In genomic region chr3:81922910-81923309, GRCm38 (mm10) we compare ENCODE assay signal across 10 mouse cellular contexts. TPM values are rescaled to one million over a fixed set of nuclear protein-coding genes. Genes with fewer than 3 reads are reported as not detected.
DNase-seq lines count a peak whose midpoint lies in the region; ATAC-seq and TF ChIP-seq lines count a peak whose summit lies in the region.
"Had no signal": no experiment of that assay in that cellular context is flagged by ENCODE, and none has a peak within 500 bp of the region (broad histone marks: within the 10 kb centered on the region; RNA-seq: fewer than 3 reads in every experiment).

No protein-coding gene starts in this region.

- no peak overlapping the region for H3K4me3 ChIP-seq in intestine, postnatal 0 days (ENCODE audit: low read depth, low read length)
- no peak overlapping the region for H3K4me3 ChIP-seq in stomach, embryonic 14.5 days (ENCODE audit: low read depth, low read length)

- H3K27me3 ChIP-seq in intestine, postnatal 0 days (replicated peaks; ENCODE audit: control insufficient read depth, insufficient read depth, low read length), result no peaks in the 10 kb centered on the region
- no peaks in the 10 kb centered on the region for H3K27me3 ChIP-seq in stomach, embryonic 14.5 days (ENCODE audit: control insufficient read depth, insufficient read depth, low read length)

- no peaks in the 10 kb centered on the region for H3K9me3 ChIP-seq in intestine, postnatal 0 days (ENCODE audit: control insufficient read depth)
- H3K9me3 ChIP-seq in stomach, embryonic 14.5 days (ENCODE audit: control insufficient read depth, low read depth, low read length), result no peaks in the 10 kb centered on the region

- 0 out of 2 replicates have a peak, but pooled peaks have one; percentile 23 for TF ChIP-seq CTCF in intestine, postnatal 0 days (IDR thresholded peaks at IDR 0.05; ENCODE audit: low read depth)

- peak; percentile 24 for DNase-seq in embryo, embryonic 10 days (ENCODE audit: low spot score)
- no peak for DNase-seq in embryo, embryonic 9.5 days (ENCODE audit: extremely low spot score)
- peak; percentile 7 for DNase-seq in thymus, postnatal 14 days
- no peak for DNase-seq in thymus, postnatal 10 days (ENCODE audit: low spot score in 2 of 2)
- no peak for DNase-seq in thymus, postnatal 4 days
- DNase-seq in layer of hippocampus, adult 11-12 months (ENCODE audit: low spot score), result no peak

- WGBS in intestine, postnatal 0 days, result 30% methylated on average over 4 of the region's 4 CpGs
- 40% methylated on average over 4 of the region's 4 CpGs for WGBS in stomach, embryonic 14.5 days

- peak; percentile 41; the same call in 1 of the 2 replicates for ATAC-seq in intestine, postnatal 0 days
- peak; percentile 96 for ATAC-seq in stomach, embryonic 14.5 days (ENCODE audit: insufficient number of reproducible peaks, insufficient read depth, low FRiP score, low read depth)

- H3K27ac ChIP-seq in intestine, postnatal 0 days (ENCODE audit: low read depth, low read length), result no peak overlapping the region
- H3K27ac ChIP-seq in stomach, embryonic 14.5 days (ENCODE audit: low read length), result no peak overlapping the region

- H3K36me3 ChIP-seq in intestine, postnatal 0 days (ENCODE audit: control insufficient read depth, insufficient read depth), result no peaks in the 10 kb centered on the region
- H3K36me3 ChIP-seq in stomach, embryonic 14.5 days (ENCODE audit: control insufficient read depth, insufficient read depth, low read length), result no peaks in the 10 kb centered on the region

- no peak overlapping the region for H3K9ac ChIP-seq in intestine, postnatal 0 days (ENCODE audit: low read depth, low read length)
- H3K9ac ChIP-seq in stomach, embryonic 14.5 days (replicated peaks; ENCODE audit: low read depth, low read length), result no peak overlapping the region

- no peak overlapping the region for H3K4me2 ChIP-seq in intestine, postnatal 0 days (replicated peaks; ENCODE audit: low read depth)
- no peak overlapping the region for H3K4me2 ChIP-seq in stomach, embryonic 14.5 days (replicated peaks; ENCODE audit: low read depth, low read length)

- H3K4me1 ChIP-seq in intestine, postnatal 0 days (replicated peaks; ENCODE audit: control insufficient read depth, insufficient read depth, low read length), result no peaks in the 10 kb centered on the region
- peaks cover 2% of the 10 kb centered on the region; the same call in 1 of the 2 replicates for H3K4me1 ChIP-seq in stomach, embryonic 14.5 days (ENCODE audit: control insufficient read depth, insufficient read depth, low read length)

RNA-seq across cellular contexts. Expression of gene Ctso, which starts 9.5 kb away (rescaled TPM):
- polyA plus RNA-seq in intestine, postnatal 0 days (2015; fragmentation: Nextera tagmentation; extraction: Ambion mirVana), result 51.9 and 60.9 TPM in 2 replicates
- 19.6 and 20.9 TPM in 2 replicates for polyA plus RNA-seq in stomach, embryonic 14.5 days (2014; fragmentation: Nextera tagmentation; extraction: Ambion mirVana)

RNA-seq across cellular contexts. Expression of gene Tdo2, which starts 53.1 kb away (rescaled TPM):
- polyA plus RNA-seq in intestine, postnatal 0 days (2015; fragmentation: Nextera tagmentation; extraction: Ambion mirVana), result 0.68 and 1.0 TPM in 2 replicates
- polyA plus RNA-seq in stomach, embryonic 14.5 days (2014; fragmentation: Nextera tagmentation; extraction: Ambion mirVana), result 1.0 TPM in 2 replicates
- polyA plus RNA-seq: small intestine, adult 2 months had no signal

RNA-seq across cellular contexts. Expression of gene Asic5, which starts 59.2 kb away (rescaled TPM):
- 1.3 and 1.6 TPM in 2 replicates for polyA plus RNA-seq in intestine, postnatal 0 days (2015; fragmentation: Nextera tagmentation; extraction: Ambion mirVana)
- polyA plus RNA-seq in stomach, embryonic 14.5 days (2014; fragmentation: Nextera tagmentation; extraction: Ambion mirVana), result not detected in 2 replicates
- polyA plus RNA-seq: frontal cortex, adult 2 months had no signal

Comparison
In these comparisons a context has a peak if more than half of its experiments do, and no peak if none do; other contexts are left out.
1. DNase-seq: peak in embryo, embryonic 10 days (single experiment) and thymus, postnatal 14 days (single experiment); none in embryo, embryonic 9.5 days (single experiment), thymus, postnatal 10 days (0 of 2), thymus, postnatal 4 days (single experiment) and layer of hippocampus, adult 11-12 months (single experiment).